Mouse (Mus musculus) lung, postnatal 0 days (tissue): ENCODE data around the gene Btd.

Experiments used
- CTCF ChIP-seq: IDR thresholded peaks from 2 replicates; pipeline ENCODE4 v1.5.1; 2016; ENCODE audit warnings: antibody characterized with exemption, mild to moderate bottlenecking
- EP300 ChIP-seq: IDR thresholded peaks from 2 replicates; pipeline ENCODE4 v1.6.1; 2016; ENCODE audit warnings: antibody characterized with exemption, mild to moderate bottlenecking, control low read depth

DNA sequence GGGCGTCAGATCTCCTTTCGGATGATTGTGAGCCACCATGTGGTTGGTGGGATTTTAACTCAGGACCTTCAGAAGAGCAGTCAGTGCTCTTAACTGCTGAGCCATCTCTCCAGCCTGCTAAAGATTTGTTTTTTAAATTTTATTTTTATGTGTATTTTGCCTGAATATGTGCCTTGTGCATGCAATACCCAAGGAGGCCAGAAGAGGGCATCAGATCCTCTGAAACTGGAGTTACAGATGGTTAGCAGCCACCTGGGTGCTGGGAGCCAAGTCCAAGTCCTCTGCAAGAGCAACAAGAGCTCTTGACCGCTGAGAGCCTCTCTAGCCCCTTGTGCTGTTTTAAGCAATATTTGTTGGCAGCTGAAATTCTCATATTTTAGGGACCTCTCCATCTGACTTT is 9.5 kb downstream of the Btd start:
- TF ChIP-seq CTCF (peak; percentile 49), EP300 (no peak)
